Mouse (Mus musculus) thymus, adult 2 months (tissue): Measurements from ENCODE around the gene Aco2.

Experiments
- CTCF ChIP-seq: fragments of 200-500 bp; IDR thresholded peaks from 2 replicates; pipeline ENCODE4 v1.5.1; 2012; ENCODE audit warnings: mild to moderate bottlenecking, control low read depth, low read length, moderate library complexity, borderline replicate concordance; ENCODE audit not compliant: control insufficient read depth, poor library complexity, insufficient read depth; ENCODE audit errors: extremely low read depth
- POLR2A ChIP-seq: fragments of 200-500 bp; IDR thresholded peaks from 2 replicates; pipeline ENCODE4 v1.6.1; 2012; ENCODE audit warnings: mild to moderate bottlenecking, low read length, control low read depth, moderate library complexity; ENCODE audit not compliant: control insufficient read depth, poor library complexity, insufficient read depth; ENCODE audit errors: extremely low read depth

GRCm38 (mm10) chr15:81921255-81921654 lies 49.1 kb downstream of the Aco2 start:
- no peak for TF ChIP-seq CTCF
- TF ChIP-seq POLR2A: no peak
